Mouse (Mus musculus): ENCODE measurements around the gene Bbs12.
A peak's percentile ranks its signal among the peaks of the same experiment; 100 is the strongest.

Bbs12 gene

GRCm38 (mm10) chr3:37326627-37327026 lies 14.3 kb downstream of the Bbs12 start:
- no peak for DNase-seq (ENCODE audit: low spot score)

- DNase-seq (ENCODE audit: low spot score) = no peak
Measured at GRCm38 (mm10) chr3:37328489-37328888, 16.1 kb downstream of the Bbs12 start.

- DNase-seq (ENCODE audit: low spot score) = no peak
Measured at GRCm38 (mm10) chr3:37329963-37330362, 17.6 kb downstream of the Bbs12 start.

DNA sequence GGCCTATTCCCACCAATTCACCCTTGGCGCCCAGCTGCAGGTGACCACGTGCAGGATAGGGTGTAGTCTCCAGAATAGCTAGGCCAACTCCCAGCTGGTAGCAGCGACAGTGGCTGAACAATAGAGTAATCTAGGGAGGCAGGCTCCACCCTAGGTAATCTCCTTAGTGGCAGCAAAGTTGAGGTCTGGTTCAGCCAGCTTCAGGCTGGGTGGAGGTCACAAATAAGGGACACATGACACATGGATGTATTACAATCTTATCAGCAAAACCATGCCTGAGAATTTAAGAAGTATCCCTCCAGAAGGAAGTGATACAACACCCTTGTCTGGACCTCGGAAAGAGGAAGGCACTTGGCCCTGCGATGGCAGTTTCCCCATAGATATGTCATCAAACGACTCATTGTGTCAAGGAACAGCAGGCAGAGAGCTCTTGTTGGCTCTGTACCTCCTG lies 19.7 kb downstream of the Bbs12 start:
- no peak for DNase-seq (ENCODE audit: low spot score)

- DNase-seq (ENCODE audit: low spot score) = no peak
Measured at GRCm38 (mm10) chr3:37334053-37334452, 21.7 kb downstream of the Bbs12 start.

GRCm38 (mm10) chr3:37341110-37341509 lies 28.8 kb downstream of the Bbs12 start:
- no peak for DNase-seq (ENCODE audit: low spot score)

GRCm38 (mm10) chr3:37342811-37343210 lies 30.5 kb downstream of the Bbs12 start:
- DNase-seq (ENCODE audit: low spot score) = no peak

DNA sequence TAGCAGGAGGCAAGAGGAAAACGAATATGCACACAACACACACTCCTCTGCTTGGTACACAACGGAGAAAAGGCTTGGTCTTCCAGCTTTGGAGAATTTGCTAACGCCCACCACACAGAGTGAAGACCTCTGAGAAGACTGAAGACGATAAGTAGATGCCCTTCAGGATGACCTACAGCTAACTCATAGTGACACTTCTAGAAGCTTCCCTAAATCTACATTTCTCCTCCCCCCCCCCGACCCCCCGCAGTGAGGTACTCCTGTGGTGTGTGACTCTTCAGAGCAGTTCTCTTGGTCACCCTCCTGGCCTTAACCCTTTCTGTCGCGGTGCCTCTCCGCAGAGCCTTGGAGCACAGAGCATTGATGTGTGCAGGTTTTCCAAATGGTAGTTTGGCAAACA lies 35.3 kb downstream of the Bbs12 start:
- DNase-seq (ENCODE audit: low spot score) = no peak

GRCm38 (mm10) chr3:37348221-37349165 lies 36.1 kb downstream of the Bbs12 start, which contains the start of gene Fgf2:
TSS of gene Fgf2 (plus strand) at chr3:37348346.
- DNase-seq (ENCODE audit: low spot score) = peak; percentile 41

DNA sequence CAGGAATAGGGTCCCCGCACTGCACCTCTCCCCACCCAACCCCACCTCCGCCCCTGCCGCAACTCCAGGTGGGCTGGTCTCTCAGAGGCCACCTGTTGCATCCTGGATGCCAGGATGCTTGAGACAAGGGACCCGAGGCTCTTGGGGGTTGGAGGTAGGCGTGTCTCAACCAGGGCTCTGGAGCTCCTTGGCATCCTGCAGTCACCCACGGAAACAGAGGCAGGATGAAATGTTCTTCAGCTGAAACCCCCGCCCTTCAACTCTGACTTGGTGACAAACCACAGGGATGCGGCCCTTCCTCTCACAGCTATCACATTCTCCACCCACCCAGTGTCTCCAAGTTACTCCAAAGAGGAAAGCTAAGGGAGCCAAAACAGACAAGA lies 36.8 kb downstream of the Bbs12 start:
- no peak for DNase-seq (ENCODE audit: low spot score)

- DNase-seq (ENCODE audit: low spot score) = no peak
Measured at GRCm38 (mm10) chr3:37350386-37350785, 38.0 kb downstream of the Bbs12 start.

DNA sequence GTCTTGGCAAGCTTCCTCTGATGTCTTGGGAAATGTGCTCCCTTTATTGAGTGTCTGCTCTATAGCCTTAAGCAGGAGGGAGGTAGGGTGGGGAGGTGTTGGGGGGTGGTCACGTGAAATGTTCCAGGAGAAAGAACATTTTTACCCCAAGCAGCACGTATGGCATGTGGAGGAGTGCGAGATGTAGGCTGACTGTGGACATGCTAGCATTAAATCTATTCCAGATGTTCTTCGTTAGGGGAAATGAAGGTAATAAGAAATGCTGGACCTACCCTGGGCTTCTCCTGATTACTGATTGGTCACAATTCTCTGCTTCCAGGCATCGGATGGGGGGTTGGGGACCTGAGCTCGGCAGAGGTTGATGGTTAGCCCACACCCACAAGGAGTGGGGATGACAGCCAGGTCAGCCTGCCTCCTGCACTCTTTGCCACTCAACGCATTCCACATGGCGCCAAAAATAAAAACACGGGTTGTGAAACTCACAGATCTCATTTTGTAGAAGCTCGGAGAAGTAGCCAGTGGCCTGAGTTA lies 41.7 kb downstream of the Bbs12 start:
- DNase-seq (ENCODE audit: low spot score) = no peak

GRCm38 (mm10) chr3:37354737-37355136 lies 42.4 kb downstream of the Bbs12 start:
- no peak for DNase-seq (ENCODE audit: low spot score)

GRCm38 (mm10) chr3:37360729-37361128 lies 48.4 kb downstream of the Bbs12 start:
- no peak for DNase-seq (ENCODE audit: low spot score)

GRCm38 (mm10) chr3:37365144-37365543 lies 52.8 kb downstream of the Bbs12 start:
- no peak for DNase-seq (ENCODE audit: low spot score)

GRCm38 (mm10) chr3:37365976-37366375 lies 53.6 kb downstream of the Bbs12 start:
- no peak for DNase-seq (ENCODE audit: low spot score)

DNA sequence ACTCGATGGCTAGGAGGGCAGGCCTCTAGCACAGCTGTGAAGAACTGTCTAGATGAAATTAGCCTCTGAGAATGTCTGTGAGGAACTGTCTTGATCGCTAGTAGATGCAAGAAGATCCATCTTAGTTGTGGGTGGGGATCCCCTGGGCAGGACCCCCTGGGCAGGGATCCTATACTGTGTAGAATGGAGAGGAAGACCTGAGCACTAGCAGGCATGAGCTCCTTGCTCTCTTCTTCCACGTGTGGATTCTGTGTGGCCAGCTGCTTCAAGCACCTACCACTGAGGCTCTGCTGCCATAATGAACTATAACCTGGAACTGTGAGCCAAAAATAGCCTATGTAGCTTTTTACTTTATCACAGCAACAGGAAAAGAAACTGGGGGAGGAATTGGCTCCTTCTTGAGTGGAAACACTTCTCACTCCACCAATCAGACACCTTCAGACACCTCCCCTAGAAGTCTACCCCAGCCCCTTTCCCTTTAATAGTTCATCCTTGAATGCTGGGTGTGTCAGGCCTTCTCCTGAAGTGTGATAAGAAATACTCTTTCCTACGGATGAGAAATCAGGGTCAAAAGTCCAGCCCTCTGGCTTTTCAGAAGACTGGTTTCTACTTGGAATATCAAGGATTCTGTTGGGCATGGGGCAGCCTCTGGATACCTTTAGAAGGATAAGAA lies 54.2 kb downstream of the Bbs12 start:
- no peak for DNase-seq (ENCODE audit: low spot score)

DNA sequence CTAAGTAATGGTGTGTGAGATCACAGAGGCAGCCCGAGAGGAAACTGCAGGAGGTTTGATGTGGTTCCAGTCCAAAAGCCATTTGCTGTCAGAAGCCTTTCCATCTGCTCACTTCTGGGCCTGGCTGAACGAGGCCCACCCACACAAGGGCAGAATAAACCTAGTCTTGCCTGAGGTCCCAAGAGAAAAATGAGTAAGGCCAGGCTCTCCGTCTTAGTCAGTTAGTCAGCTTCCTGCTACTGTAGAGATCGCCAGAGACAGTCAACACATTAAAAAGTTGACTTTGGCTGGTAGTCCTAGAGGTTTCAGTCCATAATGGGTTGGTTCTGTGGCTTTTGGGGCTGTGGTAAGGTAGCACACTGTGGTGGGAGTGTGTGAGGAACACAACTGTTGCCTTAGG lies 58.1 kb downstream of the Bbs12 start:
- no peak for DNase-seq (ENCODE audit: low spot score)

All from ovary, postnatal 14 days (tissue).